Mouse (Mus musculus): ENCODE results near the gene Olfr994.

Olfr994 gene

DNA sequence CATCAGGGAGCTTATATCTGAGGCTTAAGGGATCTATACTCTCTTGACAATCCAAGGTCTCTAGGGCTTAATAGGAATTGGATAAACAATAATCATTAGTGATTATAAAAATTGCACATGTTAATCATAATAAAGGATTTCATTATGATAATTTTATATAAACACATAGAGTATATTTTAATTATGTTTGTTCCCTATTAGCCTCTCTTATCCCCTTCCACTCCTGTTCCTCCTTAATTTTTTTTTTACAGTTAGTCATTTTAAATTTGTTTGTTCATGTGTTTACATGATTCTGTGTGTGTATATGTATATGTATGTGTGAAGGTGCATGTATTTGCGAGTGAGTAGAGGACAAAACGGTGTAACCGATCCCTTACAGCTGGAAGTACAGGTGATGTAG, at the start of gene Olfr994:
Gene Olfr994, minus strand, starts transcription at position 101 of the 400 bp plus-strand sequence.
- no peak for DNase-seq (ENCODE audit: inconsistent ontology term)

DNA sequence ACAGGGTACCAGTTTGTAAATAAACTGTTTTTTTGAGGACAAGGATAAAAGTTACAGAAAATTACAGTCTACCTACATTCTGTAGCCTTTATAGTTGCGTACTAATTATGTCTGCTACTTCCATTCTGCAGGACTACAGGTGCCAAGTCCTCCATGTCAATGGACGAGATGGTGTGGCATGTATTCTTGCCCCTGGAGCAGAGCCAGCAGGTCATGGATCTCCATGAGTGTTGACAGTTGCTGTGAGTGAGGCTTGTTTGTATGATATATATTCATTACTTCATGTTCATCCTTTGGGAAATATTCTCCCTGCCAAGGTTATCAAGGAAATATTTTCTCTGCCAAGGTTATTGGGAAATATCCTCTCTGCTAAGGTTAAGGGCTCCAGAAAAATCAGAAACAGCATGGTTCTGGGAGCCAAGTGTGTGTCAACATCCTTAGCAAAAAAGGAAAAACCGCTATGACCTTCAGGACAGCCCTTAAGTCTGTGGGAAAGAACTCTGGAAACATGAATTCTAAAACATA, 30.6 kb upstream of the Olfr994 start:
- no peak for DNase-seq (ENCODE audit: inconsistent ontology term)

DNA sequence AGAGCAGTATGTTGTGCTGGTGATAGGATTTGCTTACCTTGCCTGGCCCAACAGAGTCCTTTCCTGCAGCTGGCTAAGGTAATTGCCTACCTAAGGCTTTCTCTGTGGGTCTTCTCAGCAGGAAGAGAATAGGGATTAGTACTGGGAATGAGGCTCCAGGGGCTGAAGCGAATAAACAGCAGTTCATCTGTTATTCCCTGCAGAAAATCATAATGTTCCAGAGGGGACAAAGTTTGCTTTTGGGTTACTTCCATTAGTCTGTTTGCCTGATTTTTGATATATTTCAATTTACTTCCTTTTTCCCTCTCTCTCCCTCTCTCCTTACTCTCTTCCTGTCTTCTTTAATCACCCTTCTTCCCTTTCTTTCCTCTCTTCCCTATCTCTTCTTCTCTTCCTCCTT, 7.3 kb upstream of the Olfr994 start, which contains the start of gene Olfr995:
Gene Olfr995, minus strand, starts transcription at position 101 of the 400 bp plus-strand sequence.
- DNase-seq (ENCODE audit: inconsistent ontology term) = no peak

DNA sequence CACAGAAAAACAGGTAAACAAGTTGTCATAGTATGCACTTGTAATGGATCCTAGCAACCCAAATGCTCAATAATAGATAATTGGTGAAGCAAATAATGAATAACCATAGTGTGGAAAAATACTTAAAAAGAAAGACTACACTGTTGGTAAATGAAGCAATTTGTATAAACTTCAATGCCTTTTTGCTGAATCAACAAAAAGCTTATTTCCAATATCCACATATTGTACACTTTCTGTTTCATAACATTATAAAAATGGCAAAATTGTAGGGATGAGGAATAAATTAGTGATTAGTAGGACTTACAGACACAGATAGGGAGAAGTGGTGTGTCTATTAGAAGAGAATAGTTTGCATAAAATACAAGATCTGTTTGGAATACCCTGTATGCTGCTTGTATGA, 6.3 kb upstream of the Olfr994 start:
- no peak for DNase-seq (ENCODE audit: inconsistent ontology term)

DNA sequence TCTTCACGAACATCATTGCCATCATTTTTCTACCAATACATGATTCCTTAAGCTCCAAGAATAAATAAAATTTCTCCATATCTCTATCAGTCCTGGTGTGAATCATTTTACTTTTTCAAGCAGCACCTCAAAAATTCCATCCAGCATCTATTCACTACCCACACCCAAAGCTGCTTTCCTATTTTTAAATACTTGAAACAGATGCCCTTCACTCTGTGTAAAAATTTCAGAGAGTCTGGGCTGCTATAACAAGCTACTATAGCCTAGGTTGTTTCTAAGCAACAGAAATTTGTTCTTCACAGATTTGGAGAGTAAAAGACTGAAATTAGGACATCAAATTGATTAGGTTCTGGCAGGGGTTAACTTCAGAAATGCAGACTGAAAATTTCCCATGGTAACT, 10.4 kb downstream of the Olfr994 start:
- no peak for DNase-seq (ENCODE audit: inconsistent ontology term)

DNA sequence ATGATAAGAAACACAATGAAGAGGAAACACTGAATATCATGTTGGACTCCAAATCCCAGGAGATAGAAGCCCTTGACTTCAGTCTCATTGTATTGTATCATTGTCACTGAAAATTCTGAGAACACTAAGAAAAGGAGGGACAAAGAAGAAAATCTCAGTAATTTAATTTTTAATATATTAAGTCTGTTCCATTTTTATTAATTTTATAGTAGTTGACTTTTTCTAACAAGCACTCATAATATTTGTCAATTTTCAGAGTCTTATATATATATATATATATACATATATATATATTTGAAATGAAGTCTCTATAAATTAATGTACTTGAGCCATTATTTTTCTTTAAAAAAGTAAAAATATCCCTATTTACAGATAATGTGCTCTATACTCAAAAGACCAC, 21.5 kb downstream of the Olfr994 start, which contains the start of gene Olfr993:
Gene Olfr993, minus strand, starts transcription at position 101 of the 400 bp plus-strand sequence.
- DNase-seq (ENCODE audit: inconsistent ontology term) = no peak

DNA sequence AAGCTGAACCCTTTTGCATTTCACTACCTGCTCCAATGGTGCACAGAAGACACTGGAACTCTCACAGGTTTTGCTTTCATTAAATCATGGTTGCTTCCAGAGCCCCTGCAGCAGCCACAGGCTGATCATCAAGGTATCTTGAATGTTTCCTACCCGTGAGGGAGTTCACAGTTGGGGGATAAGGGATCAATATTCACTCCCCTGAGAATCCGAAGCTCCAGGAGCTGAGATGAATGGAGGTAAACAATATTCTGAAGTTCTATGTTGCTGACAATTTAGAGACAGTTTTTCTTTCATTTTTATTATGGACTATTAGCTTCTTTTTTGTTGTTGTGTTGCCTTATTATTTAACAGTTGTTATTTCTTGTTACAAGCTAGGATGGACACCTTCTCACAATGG, 26.9 kb downstream of the Olfr994 start, which contains the start of gene Olfr992:
Gene Olfr992, minus strand, starts transcription at position 101 of the 400 bp plus-strand sequence.
- no peak for DNase-seq (ENCODE audit: inconsistent ontology term)
